Mouse (Mus musculus) monocyte, adult 5-6 weeks (primary cell): ENCODE results near the gene Cript. TPM values are rescaled to one million over a fixed set of nuclear protein-coding genes. Genes with fewer than 3 reads are reported as not detected.
"Not testable (repeated sequence)": the region's sequence is repeated elsewhere in the genome, so short reads cannot be mapped to it uniquely, and the experiment has no call there.

ENCODE experiments used
- ATAC-seq: fragments of 153-309, 156-312 bp; replicated peaks from 2 replicates; pipeline ENCODE4 v1.8.0; 2017; ENCODE audit warnings: mild to moderate bottlenecking; ENCODE audit not compliant: low TSS enrichment, insufficient number of reproducible peaks, severe bottlenecking, poor library complexity, low FRiP score
- total RNA-seq: library from RNA; stranded (forward); fragments of 200-1000, 200-491, 200-594 nt; gene quantifications from 3 replicates; pipeline ENCODE4 v1.2.3, GENCODE M21; 2017

Cript gene
- total RNA-seq, 1 experiment from 2014 or later, result 101 TPM

DNA sequence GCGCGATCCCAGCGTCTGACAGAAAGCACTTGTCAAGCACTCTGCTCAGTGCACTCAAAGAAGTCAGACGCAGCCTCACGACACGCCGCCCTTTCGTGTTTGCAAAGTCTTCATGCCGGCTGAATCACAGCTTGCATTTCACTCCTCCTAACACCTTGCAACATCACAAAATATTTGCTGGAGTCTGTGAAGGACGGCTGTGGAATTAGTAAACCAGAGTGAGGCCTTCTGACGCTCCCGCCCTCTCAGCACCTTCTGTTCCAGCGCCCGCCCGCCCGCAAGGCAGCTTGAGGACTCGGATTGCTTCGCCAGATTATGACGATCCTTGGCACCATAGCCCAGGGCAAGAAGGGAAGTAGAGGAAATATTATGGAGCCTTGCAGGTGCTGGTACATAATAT is 16.4 kb downstream of the Cript start:
- no peak for ATAC-seq

DNA sequence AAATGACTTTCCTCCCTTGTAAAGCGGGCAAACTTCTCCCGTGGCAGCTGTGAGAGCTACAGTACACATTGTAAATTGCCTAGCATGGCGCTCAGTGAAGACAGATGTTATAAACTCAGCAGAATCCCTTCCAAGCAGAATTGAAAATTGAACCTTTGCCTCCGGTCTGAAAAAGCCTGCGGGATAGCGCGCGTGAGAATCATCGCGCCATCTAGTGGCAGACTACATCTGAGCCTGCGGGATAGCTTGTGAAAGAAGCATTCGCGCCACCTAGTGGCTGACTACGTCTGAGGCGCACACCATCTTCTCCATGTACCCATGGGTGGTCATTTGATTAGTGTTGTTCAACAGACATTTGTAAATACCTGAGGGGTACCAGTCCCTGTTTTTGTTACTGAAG is 19.0 kb downstream of the Cript start:
- peak; percentile 96 for ATAC-seq

DNA sequence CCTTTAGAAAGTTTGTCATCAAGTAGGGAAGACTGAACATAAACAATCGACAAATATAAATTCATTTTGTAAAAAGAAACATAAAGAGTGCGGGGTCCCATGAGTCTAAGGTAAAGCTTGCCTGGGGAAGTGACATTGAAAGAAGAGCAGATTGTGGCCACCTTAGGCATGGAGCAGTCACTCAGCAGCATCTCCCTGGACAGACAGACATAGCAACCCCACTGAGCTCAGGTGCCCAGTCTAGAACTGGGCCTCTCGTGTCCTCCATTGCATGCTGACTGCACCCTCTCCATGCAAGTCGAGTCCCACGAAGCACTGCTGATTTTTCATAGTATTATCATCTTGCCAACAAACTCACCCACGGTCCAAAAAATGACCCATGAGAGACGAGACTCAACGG is 19.4 kb downstream of the Cript start:
- ATAC-seq, result no peak

DNA sequence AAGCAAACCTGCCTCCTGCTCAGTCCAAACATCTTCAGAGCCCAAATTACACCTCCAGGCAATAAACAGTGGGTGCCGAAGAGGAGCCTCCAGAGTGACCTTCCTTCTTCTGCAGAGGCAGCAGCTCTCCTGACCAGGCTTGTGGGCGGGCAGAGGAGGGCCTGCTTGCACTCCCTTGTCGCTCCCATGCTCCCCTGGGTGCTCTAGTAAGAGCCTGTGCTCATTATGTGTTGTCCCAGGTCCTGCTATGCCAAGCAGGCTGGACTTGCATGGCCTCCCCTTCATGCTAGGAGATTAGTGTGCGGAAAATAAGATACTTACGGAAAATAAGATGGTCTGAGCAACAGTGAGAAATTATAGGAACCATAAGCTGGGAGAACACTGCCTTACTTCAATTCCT is 24.3 kb downstream of the Cript start:
- ATAC-seq, result no peak

DNA sequence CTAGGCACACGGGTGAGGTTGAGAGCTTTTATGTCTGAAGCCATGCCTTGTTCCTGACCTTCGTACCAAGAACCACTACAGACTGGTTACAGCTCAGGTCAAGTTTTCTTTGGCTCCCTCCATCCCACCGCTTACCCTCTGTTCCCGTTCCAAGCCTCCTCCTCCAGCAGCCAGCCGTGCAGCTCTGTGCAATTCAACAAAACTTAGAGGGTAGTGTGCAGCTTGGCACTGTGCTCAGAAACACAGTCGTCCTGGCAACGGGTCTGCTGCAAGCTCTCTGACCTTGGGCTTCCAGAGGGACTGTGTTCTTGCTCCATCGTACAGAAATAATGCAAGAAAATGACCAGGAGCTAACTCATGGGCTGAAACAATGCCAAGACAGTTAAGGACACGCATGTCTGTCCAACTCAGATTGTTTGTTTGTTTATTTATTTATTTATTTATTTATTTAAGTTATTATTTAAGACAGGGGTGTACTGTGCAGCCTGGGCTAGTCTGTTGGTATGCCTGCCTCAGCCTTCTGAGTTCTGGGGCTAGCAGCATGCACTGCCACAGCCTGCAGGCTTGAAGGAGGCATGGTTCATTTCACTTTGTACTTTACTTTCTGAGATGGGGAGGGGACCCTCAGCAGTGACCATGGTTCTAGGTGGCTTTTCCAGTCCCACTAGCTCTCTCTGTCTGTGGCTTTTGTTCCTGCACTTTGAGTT is 25.3 kb downstream of the Cript start:
- no peak for ATAC-seq

DNA sequence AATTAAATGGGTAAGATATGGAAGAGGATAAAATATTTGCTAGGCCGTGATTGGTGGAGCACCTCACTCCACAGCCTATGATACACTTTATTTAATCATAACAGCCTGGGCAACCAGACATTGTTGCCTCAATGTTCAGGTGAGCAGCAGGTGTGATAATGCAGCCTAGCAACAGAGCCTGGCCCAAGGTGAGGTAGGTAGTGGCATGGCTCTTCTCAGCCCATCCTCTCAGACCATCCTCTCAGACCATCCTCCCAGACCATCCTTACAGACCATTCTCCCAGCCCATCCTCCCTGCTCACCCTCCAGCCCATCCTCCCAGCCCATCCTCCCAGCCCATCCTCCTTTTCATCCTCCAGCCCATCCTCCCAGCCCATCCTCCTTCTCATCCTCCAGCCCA is 26.3 kb downstream of the Cript start:
- ATAC-seq, result no peak

DNA sequence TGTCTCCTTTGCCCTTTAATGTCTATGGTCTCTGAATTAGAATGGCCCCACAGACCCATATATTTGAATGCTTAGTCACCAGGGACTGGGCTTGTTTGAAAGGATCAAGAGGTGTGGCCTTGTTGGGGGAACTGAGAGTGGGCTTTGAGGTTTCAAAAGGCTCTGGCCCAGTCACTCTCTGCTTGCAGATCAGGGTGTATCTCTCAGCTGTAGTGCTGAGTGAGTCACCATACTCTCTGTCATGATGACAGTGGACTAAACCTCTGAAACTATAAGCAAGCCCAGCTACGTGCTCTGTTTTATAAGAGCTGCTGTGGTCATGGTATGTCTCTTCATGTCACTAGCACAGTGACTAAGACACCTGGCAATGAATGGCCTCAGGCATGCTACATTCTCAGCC is 27.1 kb downstream of the Cript start:
- ATAC-seq, result no peak

DNA sequence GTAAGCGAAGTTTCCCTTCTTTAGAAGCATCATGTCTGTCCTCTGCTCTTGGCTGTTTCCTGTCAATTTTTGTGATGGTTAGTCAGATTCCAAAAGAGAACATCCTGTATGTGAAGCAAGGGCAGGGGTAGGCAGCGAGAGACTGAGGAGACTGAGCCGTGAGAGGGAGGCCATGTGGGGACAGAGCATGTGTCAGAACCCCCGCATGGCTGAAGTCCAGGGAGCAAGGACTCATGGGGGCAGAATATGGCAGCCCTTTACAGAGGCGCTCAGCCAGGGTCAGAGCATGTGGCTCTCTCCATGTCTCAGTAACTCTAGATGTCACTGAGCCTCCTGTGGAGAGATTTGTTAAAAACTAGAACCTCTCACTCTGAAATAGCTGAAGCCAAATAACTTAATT is 28.6 kb downstream of the Cript start:
- ATAC-seq, result no peak

DNA sequence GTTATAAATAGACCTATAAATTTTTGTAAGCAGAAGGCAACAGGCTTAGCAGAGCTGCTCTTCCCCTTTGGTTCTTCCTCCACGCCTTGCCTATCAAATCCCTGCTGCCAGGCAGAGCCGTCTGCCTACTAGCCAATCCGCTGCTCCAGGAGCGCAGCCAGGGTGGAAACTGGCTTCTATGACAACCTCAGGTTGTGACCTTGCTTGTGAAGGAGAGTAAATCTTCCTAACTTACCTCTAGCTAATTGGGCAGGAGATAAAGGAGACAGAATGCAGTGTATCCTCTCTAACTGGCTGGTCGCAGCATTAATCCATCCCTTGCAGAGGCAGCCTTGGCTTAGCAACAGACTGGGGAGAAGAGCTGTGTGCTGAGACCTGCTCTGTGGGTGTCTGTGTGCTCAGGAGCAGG is 29.7 kb downstream of the Cript start:
- ATAC-seq, result peak; percentile 42; the same call in 1 of the 2 replicates

DNA sequence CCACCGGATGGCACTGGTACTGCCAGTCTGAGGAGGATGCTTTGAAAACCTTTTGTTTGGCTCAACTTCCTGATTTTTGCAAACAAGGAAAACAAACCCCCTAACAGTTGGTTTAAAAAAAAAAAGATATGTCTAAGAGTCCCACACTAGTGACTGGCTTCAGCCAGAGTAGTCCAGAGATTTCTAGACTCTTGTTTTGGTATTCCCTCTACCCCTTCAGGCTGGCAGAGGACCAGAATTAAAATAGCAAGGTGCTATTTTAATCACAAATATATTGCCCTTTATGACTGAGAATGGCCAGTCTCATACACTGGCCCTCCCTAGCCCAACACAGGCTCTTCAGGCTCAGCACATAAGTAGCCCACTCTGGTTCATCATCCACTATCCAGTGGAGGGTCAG is 30.3 kb downstream of the Cript start:
- ATAC-seq, result no peak

DNA sequence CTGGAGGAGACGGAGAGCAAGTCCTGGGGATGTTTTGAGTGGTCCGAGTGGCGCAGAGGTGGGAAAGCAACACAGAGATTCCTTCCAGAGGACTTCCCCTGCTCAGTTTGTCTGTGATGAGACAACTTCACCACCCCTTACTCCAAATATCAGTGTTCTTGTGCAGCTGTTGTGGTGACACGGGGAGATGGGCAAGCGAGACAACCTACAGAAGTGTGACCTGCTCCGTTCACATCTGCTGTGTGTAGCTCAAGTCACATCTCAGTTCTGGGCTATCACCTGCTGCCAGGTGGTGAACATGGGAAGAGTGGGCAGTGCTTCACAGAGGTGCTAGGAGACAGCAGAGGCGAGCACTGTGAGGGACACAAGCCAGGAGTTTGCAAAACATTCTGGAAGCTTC is 31.4 kb downstream of the Cript start:
- ATAC-seq, result no peak

DNA sequence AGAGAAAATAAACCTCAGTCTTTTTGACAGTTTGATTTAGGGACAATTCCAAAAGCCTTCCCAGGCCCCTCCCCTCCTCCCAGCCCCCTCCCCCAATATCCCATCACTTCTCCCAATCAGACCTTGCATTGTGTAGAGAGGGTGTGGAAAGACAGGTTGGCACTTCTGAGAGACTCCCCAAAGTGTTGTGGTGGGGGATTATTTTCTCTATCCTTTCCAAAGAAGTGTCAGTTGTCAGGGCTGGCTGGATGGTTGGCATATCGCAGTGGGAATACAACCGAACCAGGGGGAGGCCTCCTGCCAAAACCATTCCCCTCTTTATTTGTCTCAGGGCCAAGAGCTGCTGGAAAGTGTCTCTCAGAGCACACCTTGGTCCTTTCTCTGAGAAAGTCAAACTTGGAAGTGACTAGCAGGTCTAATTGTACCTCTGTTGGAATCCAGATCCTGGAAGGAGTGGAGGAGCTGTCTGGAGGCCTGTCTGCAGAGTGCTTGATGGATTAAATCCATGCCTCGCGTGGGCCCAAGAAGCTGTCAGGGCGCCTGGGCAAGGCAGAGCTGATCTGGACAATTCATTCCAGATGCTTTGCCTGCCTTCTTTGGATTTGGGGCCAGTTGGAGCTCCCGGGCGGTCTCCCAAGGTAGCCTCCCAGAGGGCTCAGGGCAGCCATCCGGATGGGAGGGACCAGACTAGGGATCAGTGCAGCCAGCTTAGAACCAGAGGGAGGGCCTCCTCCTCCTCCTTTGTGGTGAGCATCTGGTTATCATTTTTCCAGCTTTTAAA is 32.3 kb downstream of the Cript start:
- no peak for ATAC-seq

DNA sequence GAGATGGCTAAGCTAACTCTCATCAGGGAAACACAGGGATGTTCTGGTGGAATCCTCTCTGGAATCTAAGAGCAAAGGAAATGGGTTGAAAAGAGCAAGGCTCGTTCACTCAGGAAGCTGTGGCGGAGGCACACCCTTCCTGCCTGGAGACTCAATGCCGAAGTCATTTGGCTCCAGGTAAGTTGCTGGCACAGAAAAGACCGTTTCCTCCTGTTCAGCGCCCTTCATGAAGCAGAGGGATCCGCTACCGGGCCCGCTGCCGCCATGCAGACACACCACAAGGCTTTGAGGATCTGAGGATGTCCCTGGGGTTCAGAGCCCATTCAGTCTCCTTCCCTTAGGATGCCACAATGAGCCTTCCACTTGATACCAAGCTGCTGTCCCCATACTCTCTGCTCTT is 37.3 kb downstream of the Cript start:
- ATAC-seq, result no peak

DNA sequence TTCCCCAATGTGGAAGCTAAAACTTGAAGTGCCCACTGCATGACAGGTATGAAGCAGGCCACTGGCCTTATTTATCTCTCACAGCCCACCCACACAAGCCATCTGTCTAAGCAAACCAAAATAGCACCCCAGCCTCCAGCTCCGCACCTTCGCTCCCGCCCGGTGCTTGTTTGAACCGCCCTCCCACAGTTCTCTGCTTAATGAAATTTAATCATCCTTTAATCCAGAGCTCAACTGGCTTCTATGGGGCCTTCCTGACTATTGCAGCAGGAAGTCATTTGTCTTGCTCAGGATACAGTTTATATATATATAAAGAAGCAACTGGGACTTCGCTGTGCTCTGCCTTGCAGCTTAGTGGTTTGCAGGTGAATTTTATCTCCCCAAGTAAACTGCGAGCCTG is 38.1 kb downstream of the Cript start:
- no peak for ATAC-seq

DNA sequence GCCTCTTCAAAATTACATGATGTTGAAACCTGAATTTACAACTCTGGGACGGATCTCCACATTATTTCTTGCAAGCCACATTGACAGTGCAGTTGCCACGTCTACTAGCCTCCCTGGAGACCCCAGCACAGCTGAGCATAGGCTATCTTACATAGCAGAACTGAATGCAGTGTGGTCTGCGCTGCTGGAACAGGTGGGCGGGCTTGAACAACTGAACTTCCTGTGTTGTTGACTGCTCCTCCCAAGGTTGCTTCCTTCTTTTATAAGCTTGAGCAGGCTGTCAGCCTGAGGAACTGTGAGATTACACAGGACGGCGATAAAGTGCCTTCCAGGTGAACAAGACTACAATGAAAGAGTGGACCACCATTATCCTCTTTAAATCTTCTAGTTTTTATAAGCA is 38.6 kb downstream of the Cript start:
- peak; percentile 83 for ATAC-seq

DNA sequence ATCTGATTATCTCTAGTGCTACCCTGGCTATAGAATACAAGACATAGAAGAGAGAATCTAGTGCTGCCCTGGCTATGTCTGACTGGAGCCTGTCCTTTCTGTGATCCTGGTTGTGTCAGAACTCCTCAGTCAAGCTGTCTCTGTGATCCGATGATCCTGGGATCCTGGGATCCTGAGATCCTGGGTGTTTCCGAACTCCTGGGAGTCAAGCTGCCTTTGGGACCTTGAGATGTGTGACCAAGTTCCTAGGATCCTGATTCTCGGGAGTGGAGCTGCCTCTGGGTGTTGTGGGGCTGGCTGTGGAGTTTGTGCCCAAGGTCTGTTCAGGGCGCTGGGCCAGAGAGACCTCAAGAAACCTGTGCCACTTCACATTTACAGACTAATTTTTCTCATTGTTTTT is 43.6 kb downstream of the Cript start:
- ATAC-seq, result no peak

DNA sequence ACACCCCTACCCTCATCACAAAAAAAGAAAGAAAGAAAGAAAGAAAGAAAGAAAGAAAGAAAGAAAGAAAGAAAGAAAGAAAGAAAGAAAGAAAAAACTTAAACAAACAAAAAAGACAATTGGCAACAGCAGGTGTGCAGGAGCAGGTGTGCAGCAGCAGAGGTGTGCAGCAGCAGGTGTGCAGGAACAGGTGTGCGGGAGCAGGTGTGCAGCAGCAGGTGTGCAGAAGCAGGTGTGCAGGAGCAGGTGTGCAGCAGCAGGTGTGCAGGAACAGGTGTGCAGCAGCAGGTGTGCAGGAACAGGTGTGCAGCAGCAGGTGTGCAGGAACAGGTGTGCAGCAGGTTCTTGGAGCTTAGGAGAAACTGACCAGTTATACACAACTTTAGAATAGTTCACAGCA is 46.8 kb downstream of the Cript start:
- not testable (repeated sequence) for ATAC-seq

DNA sequence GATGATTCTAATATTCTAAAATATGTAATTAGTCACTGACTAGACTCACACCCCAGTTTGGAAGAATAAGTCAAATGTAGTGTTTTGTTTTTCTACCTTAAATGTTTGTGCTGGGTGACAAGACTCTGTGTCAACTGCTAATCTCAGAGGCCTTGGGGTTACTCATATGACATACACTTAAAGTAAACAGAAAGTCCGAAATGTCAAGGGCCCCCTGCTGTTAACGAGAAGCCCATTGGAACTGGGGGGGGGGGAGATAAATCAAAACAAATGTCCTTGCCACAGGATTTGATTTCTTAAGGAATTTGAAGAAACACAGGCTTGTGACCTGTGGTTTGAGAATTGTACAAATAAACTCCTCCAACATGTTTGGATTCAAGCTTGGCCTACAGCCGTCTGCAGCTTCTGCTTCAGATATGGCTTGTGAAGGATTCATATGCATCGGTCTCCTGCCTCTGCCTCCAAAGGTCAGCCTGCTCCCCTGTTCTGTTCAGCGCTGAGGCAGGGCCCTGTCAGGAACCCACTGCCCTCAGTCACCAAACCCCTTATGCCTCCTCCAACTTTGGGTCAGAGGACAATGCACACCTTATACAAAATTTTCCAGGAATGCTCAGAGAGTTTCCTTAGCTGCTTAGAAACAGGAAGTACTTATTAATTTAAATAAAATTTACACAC is 47.6 kb downstream of the Cript start:
- no peak for ATAC-seq

DNA sequence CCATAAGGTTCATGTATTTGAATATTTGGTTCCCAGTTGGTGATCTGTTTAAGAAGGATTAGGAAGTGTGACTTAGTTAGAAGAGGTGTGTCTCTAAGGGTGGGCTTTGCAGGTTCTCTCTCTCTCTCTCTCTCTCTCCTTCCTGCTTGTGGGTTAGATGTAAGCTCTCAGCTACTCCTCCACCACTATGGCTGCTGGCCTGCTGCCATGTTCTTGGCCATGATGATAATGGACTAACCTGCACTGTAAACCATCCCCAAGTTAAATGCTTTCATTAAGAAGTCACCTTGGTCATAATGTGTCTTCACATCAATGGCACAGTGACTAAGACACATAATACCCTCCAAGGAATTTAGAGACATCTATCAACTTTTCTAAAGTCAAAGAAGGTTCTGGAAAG is 48.1 kb downstream of the Cript start:
- ATAC-seq, result no peak

DNA sequence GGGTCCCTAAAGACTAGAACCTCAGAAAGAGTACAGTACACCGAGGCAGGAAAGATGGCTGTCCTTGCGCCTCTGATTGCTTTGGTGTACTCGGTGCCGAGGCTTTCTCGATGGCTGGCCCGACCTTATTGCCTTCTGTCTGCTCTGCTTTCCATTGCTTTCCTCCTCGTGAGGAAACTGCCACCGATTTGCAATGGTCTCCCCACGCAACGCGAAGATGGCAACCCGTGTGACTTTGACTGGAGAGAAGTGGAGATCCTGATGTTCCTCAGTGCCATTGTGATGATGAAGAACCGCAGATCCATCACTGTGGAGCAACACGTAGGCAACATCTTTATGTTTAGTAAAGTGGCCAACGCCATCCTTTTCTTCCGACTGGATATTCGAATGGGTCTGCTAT is 52.9 kb downstream of the Cript start:
- not testable (repeated sequence) for ATAC-seq
